Mouse (Mus musculus) layer of hippocampus, adult 2 months (tissue): ENCODE measurements around the gene Rtl6. TPM values are rescaled to one million over a fixed set of nuclear protein-coding genes. Genes with fewer than 3 reads are reported as not detected.

Experiments
- DNase-seq, 2 experiments: peaks; one replicate each; pipeline ENCODE4 v3.0.0; 2022; ENCODE audit warnings: low spot score in 2 of 2
- H3K27ac ChIP-seq: fragments of 200-600 bp; 2 replicates; pipeline ENCODE4 v1.8.1; 2022
- H3K4me3 ChIP-seq: fragments of 200-600 bp; 2 replicates; pipeline ENCODE4 v1.8.1; 2022; ENCODE audit warnings: mild to moderate bottlenecking
- CTCF ChIP-seq: fragments of 200-600 bp; conservative IDR thresholded peaks from 2 replicates; pipeline ENCODE4 v1.8.1; 2022; ENCODE audit warnings: antibody characterized with exemption, mild to moderate bottlenecking, moderate library complexity
- total RNA-seq, 2 experiments: library from RNA; stranded (reverse); gene quantifications; 2 replicates each; pipeline ENCODE4 v1.2.3; 2021

Rtl6 gene
- total RNA-seq, 2 experiments from 2014 or later = 55.2 to 56.7 TPM

DNA sequence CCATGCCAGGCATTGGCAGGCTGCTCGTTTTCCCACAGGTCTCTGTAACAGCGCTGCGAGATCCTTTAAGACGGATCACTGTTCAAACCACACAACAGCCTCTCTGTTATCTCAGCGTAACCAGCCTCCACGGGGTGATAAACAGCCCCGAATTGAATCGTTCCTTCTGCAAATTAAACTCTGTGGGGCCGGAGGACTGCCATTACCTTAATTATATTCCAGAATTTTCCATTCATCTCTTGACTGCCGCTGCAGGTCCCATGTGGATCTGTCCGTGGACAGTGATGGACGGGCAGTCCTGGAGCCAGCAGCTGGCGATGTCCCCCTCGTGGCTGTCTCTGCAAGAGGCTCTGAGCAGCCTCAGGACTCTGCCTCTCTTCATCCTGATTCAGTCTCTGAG is 30.7 kb downstream of the Rtl6 start:
- DNase-seq = no peak
- TF ChIP-seq CTCF = peak; percentile 57
- Histone ChIP-seq H3K27ac (no peak overlapping the region), H3K4me3 (no peak overlapping the region)

GRCm38 (mm10) chr15:84525222-84525883 is 32.3 kb downstream of the Rtl6 start:
- Histone ChIP-seq H3K4me3 (no peak overlapping the region), H3K27ac (no peak overlapping the region; the same call in 1 of the 2 replicates)
- no peak for TF ChIP-seq CTCF
- DNase-seq = no peak

GRCm38 (mm10) chr15:84522953-84523689 is 34.5 kb downstream of the Rtl6 start:
- Histone ChIP-seq H3K4me3 (no peak overlapping the region), H3K27ac (no peak overlapping the region)
- no peak for TF ChIP-seq CTCF
- no peak for DNase-seq

GRCm38 (mm10) chr15:84521486-84521885 is 36.1 kb downstream of the Rtl6 start:
- H3K27ac ChIP-seq = no peak overlapping the region
- DNase-seq = no peak
- H3K4me3 ChIP-seq = no peak overlapping the region
- no peak for TF ChIP-seq CTCF

GRCm38 (mm10) chr15:84518540-84518939 is 39.1 kb downstream of the Rtl6 start:
- H3K27ac ChIP-seq = no peak overlapping the region
- no peak for TF ChIP-seq CTCF
- H3K4me3 ChIP-seq = no peak overlapping the region
- DNase-seq = no peak

DNA sequence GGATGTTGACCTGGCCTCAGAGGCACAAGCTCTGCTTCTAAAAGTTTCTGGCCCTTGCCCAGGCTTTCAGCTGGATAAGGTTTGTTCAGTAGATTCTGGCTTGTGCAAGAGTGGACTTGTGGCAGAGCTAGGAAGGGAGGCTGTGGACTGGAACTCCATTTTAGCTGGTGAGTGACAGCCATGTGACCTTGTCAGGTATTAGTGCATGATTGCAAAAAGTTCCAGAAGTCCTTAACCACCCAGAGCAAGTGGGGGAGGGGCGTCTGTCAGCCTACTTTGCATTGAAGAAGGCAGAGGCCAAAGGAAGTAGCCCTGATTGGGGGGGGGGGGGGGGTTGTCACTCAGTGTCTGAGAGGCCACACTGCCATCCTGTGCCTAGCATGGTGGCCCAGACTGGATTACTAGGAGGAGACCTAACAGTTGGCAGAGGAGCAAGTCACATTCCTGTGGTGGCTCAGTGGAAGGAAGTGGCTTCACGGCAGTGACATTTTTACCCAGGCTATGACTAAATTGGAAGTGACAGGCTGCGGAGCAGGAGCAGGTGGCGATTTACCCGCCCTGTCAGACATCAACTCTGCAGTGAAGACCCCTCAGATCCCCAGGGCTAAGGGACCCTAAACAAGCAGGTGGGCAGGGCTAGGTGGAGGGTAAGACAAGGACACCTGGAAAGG is 44.9 kb downstream of the Rtl6 start:
- no peak for TF ChIP-seq CTCF
- no peak overlapping the region for H3K4me3 ChIP-seq
- DNase-seq = no peak
- no peak overlapping the region for H3K27ac ChIP-seq

DNA sequence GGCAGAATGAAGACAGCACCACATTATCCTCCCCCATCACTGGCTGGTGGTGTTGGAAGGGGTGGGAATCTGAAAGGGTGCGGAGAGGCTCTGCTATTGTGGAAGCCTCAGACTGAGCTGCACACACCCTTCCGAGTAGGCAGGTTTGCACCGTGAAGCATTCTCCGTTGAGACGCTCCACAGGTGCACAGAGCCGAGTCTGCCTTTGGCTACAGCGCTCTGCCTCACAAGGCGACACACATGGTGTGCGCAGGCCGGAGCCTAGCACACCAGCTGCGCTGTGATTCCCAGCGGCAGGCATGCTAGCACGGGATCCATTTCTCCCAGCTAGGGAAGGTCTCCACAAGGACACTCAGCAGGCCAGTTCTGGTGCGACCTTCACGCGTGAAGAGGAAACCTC is 47.6 kb downstream of the Rtl6 start:
- peak; percentile 23 to 41 for DNase-seq
- Histone ChIP-seq H3K27ac (no peak overlapping the region), H3K4me3 (no peak overlapping the region)
- TF ChIP-seq CTCF = no peak

GRCm38 (mm10) chr15:84509161-84509560 is 48.5 kb downstream of the Rtl6 start:
- TF ChIP-seq CTCF = no peak
- no peak overlapping the region for H3K4me3 ChIP-seq
- no peak overlapping the region for H3K27ac ChIP-seq
- DNase-seq = no peak

- TF ChIP-seq CTCF = no peak
- H3K27ac ChIP-seq = no peak overlapping the region
- H3K4me3 ChIP-seq = no peak overlapping the region
- peak; percentile 33 to 60 for DNase-seq
These were observed 51.6 kb downstream of the Rtl6 start for GRCm38 (mm10) chr15:84506026-84506425.

DNA sequence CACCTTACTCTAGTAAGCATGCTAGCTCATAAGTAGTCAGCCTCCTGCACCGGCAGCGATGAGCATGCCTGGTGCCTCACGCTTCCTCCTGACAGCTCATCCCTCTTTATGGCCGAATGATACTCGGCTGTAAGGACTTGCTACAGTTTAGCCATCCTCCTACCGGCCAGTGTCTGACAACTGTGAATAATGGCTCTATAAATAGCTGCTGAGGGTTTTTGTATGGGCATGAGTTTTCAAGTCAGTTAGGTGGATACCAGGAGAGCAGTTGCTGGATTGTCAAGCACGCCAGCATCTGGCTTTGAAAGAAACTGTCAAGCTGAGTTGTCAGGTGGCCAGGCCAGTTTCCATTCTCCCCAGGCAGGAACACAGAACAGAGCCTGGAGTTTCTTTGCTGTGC is 52.7 kb downstream of the Rtl6 start:
- no peak for DNase-seq
- Histone ChIP-seq H3K4me3 (no peak overlapping the region), H3K27ac (no peak overlapping the region)
- TF ChIP-seq CTCF = no peak

Other genes with a start within 250 kb of the Rtl6 start
- gene Parvg, start 233.8 kb downstream of the Rtl6 start, total RNA-seq = 10 to 100 TPM; 20.9 to 26.6 TPM
- 10 to 100 TPM; 61.4 to 63.9 TPM for gene Shisal1, start 110.7 kb downstream of the Rtl6 start, total RNA-seq
- gene Prr5, start 111.8 kb upstream of the Rtl6 start, total RNA-seq = 10 to 100 TPM; 15.5 to 16.9 TPM
- gene Arhgap8, start 162.2 kb upstream of the Rtl6 start, total RNA-seq = under 1 TPM in 1 of 2 experiments, not detected in 1; 0.64 TPM